In genomic region chr8:111780697-111781424, GRCm38 (mm10) we compare ENCODE assay signal across 24 mouse cellular contexts. TPM values are rescaled to one million over a fixed set of nuclear protein-coding genes. Genes with fewer than 3 reads are reported as not detected.
"Had no signal": no experiment of that assay in that cellular context is flagged by ENCODE, and none has a peak within 500 bp of the region (broad histone marks: within the 10 kb centered on the region; RNA-seq: fewer than 3 reads in every experiment).

No protein-coding gene starts in this region.

- H3K27me3 ChIP-seq: heart, embryonic 13.5 days; heart, embryonic 15.5 days; hindbrain, embryonic 13.5 days; hindbrain, embryonic 15.5 days; limb, embryonic 13.5 days; limb, embryonic 15.5 days had no signal

- H3K9me3 ChIP-seq: heart, embryonic 13.5 days; heart, embryonic 15.5 days; hindbrain, embryonic 13.5 days; hindbrain, embryonic 15.5 days; limb, embryonic 13.5 days; limb, embryonic 15.5 days had no signal

- H3K4me1 ChIP-seq: limb, embryonic 15.5 days had no signal

- H3K4me3 ChIP-seq: heart, adult 2 months; heart, embryonic 13.5 days; heart, embryonic 15.5 days; hindbrain, embryonic 13.5 days; hindbrain, embryonic 15.5 days; limb, embryonic 13.5 days; limb, embryonic 15.5 days had no signal

- H3K27ac ChIP-seq: heart, adult 2 months; heart, embryonic 13.5 days; heart, embryonic 15.5 days; hindbrain, embryonic 13.5 days; hindbrain, embryonic 15.5 days; hindbrain, postnatal 0 days; limb, embryonic 13.5 days; limb, embryonic 15.5 days; liver, embryonic 14.5 days had no signal

- ATAC-seq: forebrain, postnatal 0 days; hindbrain, postnatal 0 days had no signal

- H3K36me3 ChIP-seq: hindbrain, embryonic 13.5 days; hindbrain, embryonic 15.5 days had no signal

- H3K4me2 ChIP-seq: heart, embryonic 11.5 days; heart, embryonic 13.5 days; heart, embryonic 15.5 days; hindbrain, embryonic 13.5 days; hindbrain, embryonic 15.5 days; limb, embryonic 13.5 days; limb, embryonic 15.5 days had no signal

- DNase-seq: forebrain, postnatal 0 days; gastrocnemius, postnatal 14 days; gastrocnemius, postnatal 36 days; heart, adult 11 months; heart, adult 2 months; heart, postnatal 14 days; heart, postnatal 36 days; kidney, adult 11 months; kidney, adult 2 months; kidney, postnatal 14 days; kidney, postnatal 36 days; layer of hippocampus, adult 9-11 months; layer of hippocampus, postnatal 36 days; left cerebral cortex, postnatal 4 days had no signal

- H3K9ac ChIP-seq: forebrain, postnatal 0 days; heart, embryonic 13.5 days; heart, embryonic 15.5 days; hindbrain, embryonic 13.5 days; hindbrain, embryonic 15.5 days; limb, embryonic 13.5 days; limb, embryonic 15.5 days; liver, embryonic 14.5 days had no signal

RNA-seq across cellular contexts. Expression of gene Bcar1, which starts 37.3 kb away (rescaled TPM):
- total RNA-seq: hematopoietic stem cell, adult 5-6 weeks had no signal
